Mouse (Mus musculus) right cerebral cortex, adult 2 months (tissue): ENCODE results near the gene Fggy.
A peak's percentile ranks its signal among the peaks of the same experiment; 100 is the strongest.

Experiments used
- DNase-seq, 2 experiments: peaks; one replicate each; pipeline ENCODE4 v3.0.0; 2021 to 2022; ENCODE audit warnings: low spot score in 2 of 2

The Fggy gene

DNA sequence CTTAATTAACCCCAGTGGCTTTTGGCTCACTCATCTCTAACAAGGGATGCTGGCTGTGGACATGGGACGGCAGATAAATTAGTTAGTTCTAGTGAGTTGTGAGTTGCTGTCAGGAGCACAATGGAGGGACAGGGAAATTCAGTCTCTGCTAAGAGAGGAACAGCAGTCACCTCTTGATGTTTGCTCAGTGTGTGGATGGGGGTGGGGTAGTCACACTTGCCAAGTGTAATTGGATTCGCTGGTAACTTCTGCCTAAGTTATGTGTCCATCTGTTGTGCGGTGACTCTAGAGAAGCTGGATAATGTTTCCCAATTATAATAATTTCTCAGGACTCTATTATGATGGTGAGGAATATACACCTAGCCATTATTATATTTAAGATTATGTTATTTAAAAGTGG is 107.0 kb downstream of the Fggy start:
- DNase-seq: no peak

- DNase-seq: no peak
Measured at GRCm38 (mm10) chr4:95666284-95666889, 109.1 kb downstream of the Fggy start.

DNA sequence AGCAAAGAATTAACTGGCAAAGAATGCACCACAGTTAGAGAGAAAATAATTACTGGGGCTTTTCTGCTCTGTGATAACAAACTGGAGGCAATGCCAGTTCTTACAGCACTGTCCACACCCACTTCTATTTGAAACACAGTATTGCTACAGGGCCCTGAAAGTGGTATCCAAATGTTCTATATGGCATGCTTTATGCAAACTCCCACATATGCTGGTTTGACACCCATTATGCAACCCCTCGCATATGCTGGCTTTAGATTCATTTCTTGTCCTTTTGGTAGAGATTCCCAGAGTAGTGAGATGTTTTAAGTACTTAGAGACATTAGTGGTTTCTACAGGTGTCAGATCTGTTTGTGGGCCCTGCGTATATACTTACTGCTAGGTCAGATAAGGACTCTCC is 109.6 kb downstream of the Fggy start:
- peak in 1 of 2 experiments; percentile 42 for DNase-seq

DNA sequence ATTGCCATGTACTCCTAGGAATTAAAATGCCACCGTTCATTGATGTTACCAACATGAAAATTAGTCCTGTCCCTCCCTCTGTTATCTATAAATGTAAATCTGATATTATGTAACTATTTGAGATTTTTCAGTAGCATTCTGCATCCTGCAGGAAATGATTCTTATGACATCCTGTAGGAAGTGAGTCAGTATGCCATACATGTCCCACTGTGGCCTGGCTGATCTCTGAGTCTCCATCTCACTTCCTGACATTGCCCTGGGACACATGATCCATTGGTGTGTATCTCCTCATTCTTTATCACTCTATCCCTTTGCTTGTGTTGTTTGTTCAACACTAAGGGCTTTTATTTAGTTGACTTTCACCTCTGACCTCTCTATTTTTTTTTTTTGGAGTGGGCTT is 110.3 kb downstream of the Fggy start:
- DNase-seq: no peak

- no peak for DNase-seq
Measured at GRCm38 (mm10) chr4:95668543-95668942, 111.2 kb downstream of the Fggy start.

DNA sequence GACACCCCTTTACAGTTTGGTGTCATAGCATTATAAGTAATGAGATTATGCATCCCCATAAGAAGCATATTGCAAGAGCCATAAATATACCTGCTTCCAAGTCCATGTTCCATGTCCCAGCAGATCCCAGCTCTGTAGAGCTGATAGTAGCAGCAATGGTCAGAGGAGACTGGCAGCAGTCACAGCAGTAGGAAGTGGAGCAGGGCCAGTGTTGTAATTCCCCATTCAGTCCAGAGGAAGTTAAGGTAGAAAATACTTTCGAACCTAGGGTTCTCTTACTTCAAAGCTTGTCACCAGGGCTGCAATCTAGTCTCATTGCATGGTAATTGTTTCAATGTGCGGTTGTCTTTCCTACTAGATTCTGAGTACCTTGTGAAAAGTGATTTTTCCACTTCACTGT is 112.0 kb downstream of the Fggy start:
- DNase-seq: no peak

- no peak for DNase-seq
Measured at GRCm38 (mm10) chr4:95670559-95670958, 113.3 kb downstream of the Fggy start.

GRCm38 (mm10) chr4:95672039-95672438 is 114.7 kb downstream of the Fggy start:
- no peak for DNase-seq

DNA sequence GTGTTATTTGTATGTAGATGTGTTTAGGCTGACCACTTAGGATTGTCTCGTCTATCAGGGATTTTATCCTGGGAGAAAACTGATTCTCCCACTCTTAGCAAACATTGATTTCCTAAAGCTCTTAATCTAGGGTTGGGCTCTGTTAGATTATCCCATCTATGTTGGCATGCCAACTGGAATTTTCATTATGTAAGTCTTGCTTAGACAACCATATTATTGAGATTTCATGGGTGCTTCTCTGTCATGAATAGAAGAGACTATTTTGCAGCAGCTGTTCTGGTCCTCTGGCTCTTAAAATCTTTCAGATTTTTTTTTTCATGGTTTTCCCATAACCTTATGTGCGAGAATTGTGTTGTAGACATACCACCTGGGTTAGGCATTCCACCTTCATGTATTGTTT is 119.1 kb downstream of the Fggy start:
- no peak for DNase-seq

DNA sequence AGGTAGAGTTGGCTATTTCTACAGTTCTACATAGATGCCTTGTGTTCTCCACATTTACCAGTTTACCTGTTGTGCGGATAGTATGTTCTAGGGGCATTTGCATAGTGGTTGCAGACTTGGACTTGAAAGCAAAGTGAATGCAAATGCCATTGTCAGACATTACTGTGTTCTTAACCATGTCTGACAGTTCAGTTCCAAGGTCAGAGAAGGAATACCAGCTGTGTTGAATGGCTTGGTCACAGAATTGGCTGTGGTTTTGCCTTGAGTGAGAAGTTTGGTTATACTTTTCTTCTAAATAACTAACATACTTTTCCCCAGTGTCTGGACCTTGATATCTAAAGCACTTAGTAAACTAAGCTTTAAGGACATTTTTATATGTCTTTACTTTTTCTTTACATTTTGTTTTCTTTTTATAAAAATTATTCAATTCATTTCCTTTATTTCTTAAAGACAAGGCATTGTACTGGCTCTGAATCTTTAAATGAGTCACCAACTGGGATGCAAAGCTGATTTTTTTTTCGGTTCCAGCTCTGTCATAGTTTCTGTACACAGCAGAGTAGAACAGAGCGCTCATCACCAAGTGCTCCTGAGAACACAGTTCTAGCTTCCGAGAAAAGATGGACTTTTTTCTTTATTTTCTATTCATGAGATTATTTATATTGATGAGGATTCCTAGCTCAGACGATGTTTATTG is 123.6 kb downstream of the Fggy start:
- no peak for DNase-seq

DNA sequence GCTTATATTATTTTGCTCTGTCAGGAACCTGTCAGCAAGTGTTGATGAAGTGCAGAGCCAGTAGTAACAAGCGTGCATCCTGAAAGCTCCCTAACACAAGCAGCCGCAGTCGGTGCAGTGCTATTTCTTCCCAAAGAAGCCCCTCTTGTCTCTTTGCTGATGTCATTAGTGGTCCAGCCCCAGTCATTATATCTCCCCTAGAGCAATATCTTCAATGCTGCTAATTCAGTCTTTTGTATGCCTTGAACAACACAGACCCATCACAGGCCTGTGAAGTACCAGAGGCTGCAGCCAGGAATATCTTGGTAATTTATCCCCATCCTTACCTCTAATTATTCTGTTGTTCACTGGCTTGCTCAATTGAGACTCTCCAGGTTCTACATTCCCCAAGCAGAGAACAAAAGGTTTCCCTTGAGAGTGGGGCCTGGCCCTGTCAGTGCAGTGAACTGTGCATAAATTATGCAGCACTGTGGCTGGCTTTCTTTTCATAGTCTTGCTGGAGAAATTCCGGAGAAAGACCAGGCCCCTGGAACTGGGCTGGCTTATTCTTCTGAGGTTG is 127.3 kb downstream of the Fggy start:
- peak in 1 of 2 experiments; percentile 8 for DNase-seq

DNA sequence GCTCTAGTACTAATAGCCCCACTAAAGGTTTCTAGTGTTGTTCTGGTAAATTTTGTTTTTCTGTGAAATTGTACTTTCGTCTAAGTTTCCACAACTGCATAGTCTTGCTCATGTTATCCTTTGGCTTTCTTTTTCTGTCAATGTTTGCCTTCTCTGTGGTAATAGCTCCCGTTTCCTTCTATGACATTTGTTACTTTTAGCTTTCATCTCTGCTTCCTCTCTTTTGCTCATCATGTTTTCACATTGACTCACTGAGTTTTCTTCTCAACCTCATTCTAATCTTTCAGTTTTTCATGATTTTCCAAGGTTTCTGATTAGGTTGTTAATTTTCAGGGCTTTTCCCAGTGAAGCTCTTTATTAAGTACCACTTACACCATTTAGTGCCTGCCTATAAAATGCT is 129.5 kb downstream of the Fggy start:
- DNase-seq: no peak

GRCm38 (mm10) chr4:95687350-95687749 is 130.0 kb downstream of the Fggy start:
- no peak for DNase-seq

GRCm38 (mm10) chr4:95688159-95688558 is 130.9 kb downstream of the Fggy start:
- no peak for DNase-seq

- no peak for DNase-seq
Measured at GRCm38 (mm10) chr4:95700366-95700765, 143.1 kb downstream of the Fggy start.

GRCm38 (mm10) chr4:95707941-95708897 is 150.9 kb downstream of the Fggy start:
- DNase-seq: no peak

DNA sequence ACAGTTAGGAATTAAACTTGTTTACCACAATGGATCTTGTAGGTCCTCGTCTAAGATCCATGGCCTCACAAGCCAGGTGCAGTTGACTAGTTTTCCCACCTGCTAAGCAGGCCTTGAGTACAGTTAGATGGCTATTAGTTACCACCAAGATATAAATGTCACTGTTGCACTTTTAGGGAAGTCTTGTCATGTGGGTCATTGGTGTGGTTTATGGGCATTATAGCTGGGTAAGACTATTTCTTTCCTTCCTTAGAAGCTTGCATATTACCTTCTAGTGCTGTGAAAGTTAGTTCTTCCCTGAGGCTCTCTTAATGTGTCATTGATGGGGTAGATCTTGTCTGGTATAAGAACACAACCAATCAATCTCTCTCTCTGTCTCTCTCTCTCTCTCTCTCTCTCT is 152.4 kb downstream of the Fggy start:
- DNase-seq: no peak

GRCm38 (mm10) chr4:95712802-95713201 is 155.5 kb downstream of the Fggy start:
- DNase-seq: no peak

GRCm38 (mm10) chr4:95713271-95713670 is 156.0 kb downstream of the Fggy start:
- no peak for DNase-seq

- DNase-seq: no peak
Measured at GRCm38 (mm10) chr4:95716137-95716536, 158.8 kb downstream of the Fggy start.

- DNase-seq: no peak
Measured at GRCm38 (mm10) chr4:95723615-95724014, 166.3 kb downstream of the Fggy start.

DNA sequence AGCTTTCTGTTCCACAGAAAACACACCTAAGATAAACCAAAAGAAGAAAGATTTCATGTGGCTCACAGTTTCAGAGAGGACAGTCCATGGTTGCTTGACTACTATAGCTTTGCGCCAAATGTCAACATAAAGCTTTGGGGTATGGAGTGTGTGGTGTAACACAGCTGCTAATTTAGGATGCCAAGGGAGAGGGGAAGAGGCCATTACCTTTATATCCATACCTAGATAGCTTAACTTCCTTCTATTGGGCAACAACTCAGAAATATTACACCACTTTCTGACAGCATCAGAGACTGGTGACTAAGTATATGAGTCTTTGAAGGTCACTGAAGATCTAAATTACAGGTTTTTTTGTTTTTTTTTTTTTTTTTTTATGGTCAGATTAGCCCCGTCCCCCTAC is 169.1 kb downstream of the Fggy start:
- DNase-seq: no peak
